ENCODE assay signal across 23 mouse cellular contexts in genomic region chr2:179416587-179417227, GRCm38 (mm10). TPM values are rescaled to one million over a fixed set of nuclear protein-coding genes. Genes with fewer than 3 reads are reported as not detected.
DNase-seq lines count a peak whose midpoint lies in the region; ATAC-seq lines count a peak whose summit lies in the region.
"Had no signal": no experiment of that assay in that cellular context is flagged by ENCODE, and none has a peak within 500 bp of the region (broad histone marks: within the 10 kb centered on the region; RNA-seq: fewer than 3 reads in every experiment).

No protein-coding gene starts in this region.

- H3K4me3 ChIP-seq in forebrain, embryonic 13.5 days: no peak overlapping the region
- H3K4me3 ChIP-seq in forebrain, embryonic 15.5 days: no peak overlapping the region
- no peak overlapping the region for H3K4me3 ChIP-seq in midbrain, embryonic 14.5 days (replicated peaks; ENCODE audit: low read depth, low read length)
- no peak overlapping the region for H3K4me3 ChIP-seq in midbrain, embryonic 13.5 days (replicated peaks)
- H3K4me3 ChIP-seq in neural tube, embryonic 14.5 days (ENCODE audit: low read depth, low read length): no peak overlapping the region
- H3K4me3 ChIP-seq: embryonic facial prominence, embryonic 12.5 days; erythroblast, embryonic 14.5 days; heart, embryonic 10.5 days; kidney, embryonic 15.5 days had no signal

- no peaks in the 10 kb centered on the region for H3K9me3 ChIP-seq in forebrain, embryonic 13.5 days (replicated peaks)
- no peaks in the 10 kb centered on the region for H3K9me3 ChIP-seq in forebrain, embryonic 15.5 days
- no peaks in the 10 kb centered on the region for H3K9me3 ChIP-seq in midbrain, embryonic 14.5 days (ENCODE audit: control insufficient read depth, low read length)
- no peaks in the 10 kb centered on the region for H3K9me3 ChIP-seq in midbrain, embryonic 13.5 days
- H3K9me3 ChIP-seq in neural tube, embryonic 14.5 days (ENCODE audit: control insufficient read depth, low read length): no peaks in the 10 kb centered on the region
- H3K9me3 ChIP-seq: embryonic facial prominence, embryonic 12.5 days; heart, embryonic 10.5 days; kidney, embryonic 15.5 days had no signal

- no peak overlapping the region for H3K27ac ChIP-seq in forebrain, embryonic 13.5 days
- H3K27ac ChIP-seq in forebrain, embryonic 15.5 days (replicated peaks): no peak overlapping the region
- no peak overlapping the region for H3K27ac ChIP-seq in midbrain, embryonic 14.5 days (replicated peaks; ENCODE audit: low read depth, low read length)
- H3K27ac ChIP-seq in midbrain, embryonic 13.5 days: no peak overlapping the region
- peak overlapping the region; percentile 28; the same call in 1 of the 2 replicates for H3K27ac ChIP-seq in neural tube, embryonic 14.5 days (ENCODE audit: low read depth, low read length)
- H3K27ac ChIP-seq: embryonic facial prominence, embryonic 12.5 days; heart, embryonic 10.5 days; hindbrain, embryonic 14.5 days; kidney, embryonic 15.5 days had no signal

- DNase-seq in midbrain, embryonic 14.5 days: peak; percentile 36
- DNase-seq in forelimb bud, embryonic 11.5 days (ENCODE audit: low read depth, low spot score): peak; percentile 16
- no peak for DNase-seq in left cerebral cortex, adult 18-20 months (ENCODE audit: low spot score in 2 of 2)
- DNase-seq: adrenal gland, adult 8-10 months; cerebellum, adult 9-10 months; kidney, postnatal 4 days; liver; thymus, postnatal 25 days had no signal

- no peak overlapping the region for H3K9ac ChIP-seq in forebrain, embryonic 13.5 days
- no peak overlapping the region for H3K9ac ChIP-seq in forebrain, embryonic 15.5 days (replicated peaks)
- no peak overlapping the region for H3K9ac ChIP-seq in midbrain, embryonic 14.5 days (replicated peaks; ENCODE audit: low read length)
- no peak overlapping the region for H3K9ac ChIP-seq in midbrain, embryonic 13.5 days (replicated peaks)
- H3K9ac ChIP-seq in neural tube, embryonic 14.5 days (replicated peaks; ENCODE audit: low read depth, low read length): no peak overlapping the region
- H3K9ac ChIP-seq: embryonic facial prominence, embryonic 12.5 days; hindbrain, embryonic 14.5 days; kidney, embryonic 15.5 days had no signal

- H3K4me1 ChIP-seq in forebrain, embryonic 13.5 days: peaks cover 10% of the 10 kb centered on the region; the same call in 1 of the 2 replicates
- H3K4me1 ChIP-seq in forebrain, embryonic 15.5 days: peaks cover 8% of the 10 kb centered on the region
- no peaks in the 10 kb centered on the region for H3K4me1 ChIP-seq in midbrain, embryonic 14.5 days (ENCODE audit: control insufficient read depth, insufficient read depth, low read length)
- no peaks in the 10 kb centered on the region for H3K4me1 ChIP-seq in midbrain, embryonic 13.5 days (replicated peaks)
- H3K4me1 ChIP-seq in neural tube, embryonic 14.5 days (ENCODE audit: control insufficient read depth, insufficient read depth, low read length): peaks cover 12% of the 10 kb centered on the region
- H3K4me1 ChIP-seq: kidney, embryonic 15.5 days had no signal

- peak; percentile 57; the same call in 1 of the 2 replicates for ATAC-seq in forebrain, embryonic 13.5 days
- no peak for ATAC-seq in forebrain, embryonic 15.5 days (replicated peaks)
- ATAC-seq in midbrain, embryonic 14.5 days (ENCODE audit: low FRiP score, low TSS enrichment): no peak
- ATAC-seq in midbrain, embryonic 13.5 days: no peak
- ATAC-seq in neural tube, embryonic 14.5 days (ENCODE audit: low read depth): peak; percentile 80
- ATAC-seq: CD4-positive, CD25-positive, alpha-beta regulatory T cell, adult 4 months; intestine, postnatal 0 days; lung, postnatal 0 days; midbrain, embryonic 16.5 days; Patski had no signal

- H3K4me2 ChIP-seq in forebrain, embryonic 13.5 days: no peak overlapping the region
- no peak overlapping the region for H3K4me2 ChIP-seq in forebrain, embryonic 15.5 days (replicated peaks)
- no peak overlapping the region for H3K4me2 ChIP-seq in midbrain, embryonic 14.5 days (ENCODE audit: low read length)
- no peak overlapping the region for H3K4me2 ChIP-seq in midbrain, embryonic 13.5 days (replicated peaks)
- H3K4me2 ChIP-seq in neural tube, embryonic 14.5 days (ENCODE audit: low read depth, low read length): 0 out of 2 replicates have a peak overlapping the region, but pooled peaks have one; percentile 6
- H3K4me2 ChIP-seq: embryonic facial prominence, embryonic 12.5 days; hindbrain, embryonic 14.5 days; kidney, embryonic 15.5 days had no signal

- no peaks in the 10 kb centered on the region for H3K27me3 ChIP-seq in forebrain, embryonic 13.5 days
- no peaks in the 10 kb centered on the region for H3K27me3 ChIP-seq in forebrain, embryonic 15.5 days
- H3K27me3 ChIP-seq in midbrain, embryonic 14.5 days (ENCODE audit: control insufficient read depth, insufficient read depth, low read length): no peaks in the 10 kb centered on the region
- no peaks in the 10 kb centered on the region for H3K27me3 ChIP-seq in midbrain, embryonic 13.5 days
- H3K27me3 ChIP-seq in neural tube, embryonic 14.5 days (ENCODE audit: control insufficient read depth, insufficient read depth, low read length): no peaks in the 10 kb centered on the region
- H3K27me3 ChIP-seq: embryonic facial prominence, embryonic 12.5 days; kidney, embryonic 15.5 days; Patski had no signal

- H3K36me3 ChIP-seq in forebrain, embryonic 13.5 days (ENCODE audit: poor library complexity, severe bottlenecking): no peaks in the 10 kb centered on the region
- H3K36me3 ChIP-seq in forebrain, embryonic 15.5 days: no peaks in the 10 kb centered on the region
- H3K36me3 ChIP-seq in midbrain, embryonic 14.5 days (ENCODE audit: control insufficient read depth, insufficient read depth, low read length): no peaks in the 10 kb centered on the region
- H3K36me3 ChIP-seq in midbrain, embryonic 13.5 days: no peaks in the 10 kb centered on the region
- no peaks in the 10 kb centered on the region for H3K36me3 ChIP-seq in neural tube, embryonic 14.5 days (ENCODE audit: control insufficient read depth, insufficient read depth, low read length)
- H3K36me3 ChIP-seq: embryonic facial prominence, embryonic 12.5 days; heart, embryonic 10.5 days; kidney, embryonic 15.5 days had no signal

- WGBS in forebrain, embryonic 13.5 days: 57% methylated on average over 16 of the region's 16 CpGs
- 53% methylated on average over 16 of the region's 16 CpGs for WGBS in forebrain, embryonic 15.5 days
- WGBS in midbrain, embryonic 14.5 days: 76% methylated on average over 16 of the region's 16 CpGs
- 80% methylated on average over 16 of the region's 16 CpGs for WGBS in midbrain, embryonic 13.5 days
- 37% methylated on average over 16 of the region's 16 CpGs for WGBS in neural tube, embryonic 14.5 days

RNA-seq across cellular contexts. Expression of gene Cdh4, which starts 25.5 kb away (rescaled TPM):
- 30.3 and 43.6 TPM in 2 replicates for polyA plus RNA-seq in forebrain, embryonic 13.5 days (2015; fragmentation: Nextera tagmentation; extraction: Ambion mirVana)
- polyA plus RNA-seq in forebrain, embryonic 15.5 days (2015; fragmentation: Nextera tagmentation; extraction: Ambion mirVana): 58.2 and 66.6 TPM in 2 replicates
- polyA plus RNA-seq in midbrain, embryonic 14.5 days (2014; fragmentation: Nextera tagmentation; extraction: Ambion mirVana): 42.8 and 50.5 TPM in 2 replicates
- 36.7 and 37.1 TPM in 2 replicates for polyA plus RNA-seq in midbrain, embryonic 13.5 days (2015; fragmentation: Nextera tagmentation; extraction: Ambion mirVana)
- polyA plus RNA-seq in neural tube, embryonic 14.5 days (2014; fragmentation: Nextera tagmentation; extraction: Ambion mirVana): 29.5 and 29.8 TPM in 2 replicates
- total RNA-seq in left cerebral cortex, adult 18-20 months (2021): 10 to 100 TPM; 20.7 to 20.9 TPM
- total RNA-seq: neutrophil, adult 5-6 weeks had no signal
- polyA plus RNA-seq: CD4-positive, CD25-positive, alpha-beta regulatory T cell, adult 4 months; erythroblast, embryonic 14.5 days; Patski had no signal

Comparison
In these comparisons a context has a peak if more than half of its experiments do, and no peak if none do; other contexts are left out.
1. ATAC-seq: peak in forebrain, embryonic 13.5 days (single experiment) and neural tube, embryonic 14.5 days (single experiment); none in forebrain, embryonic 15.5 days (single experiment), midbrain, embryonic 14.5 days (single experiment) and midbrain, embryonic 13.5 days (single experiment).
2. DNase-seq: peak in midbrain, embryonic 14.5 days (single experiment) and forelimb bud, embryonic 11.5 days (single experiment); none in left cerebral cortex, adult 18-20 months (0 of 2).